11 mouse cellular contexts compared by ENCODE assay signal in genomic region chr3:40058719-40059420, GRCm38 (mm10).
A peak's percentile ranks its signal among the peaks of the same experiment; 100 is the strongest.
DNase-seq lines count a peak whose midpoint lies in the region; ATAC-seq and TF ChIP-seq lines count a peak whose summit lies in the region.
"Had no signal": no experiment of that assay in that cellular context is flagged by ENCODE, and none has a peak within 500 bp of the region (broad histone marks: within the 10 kb centered on the region; RNA-seq: fewer than 3 reads in every experiment).

No protein-coding gene starts in this region.

- DNase-seq in kidney, postnatal 0 days (ENCODE audit: low spot score): peak; percentile 90
- DNase-seq in kidney, adult 18-20 months: no peak
- peak; percentile 37 for DNase-seq in NIH3T3 (ENCODE audit: low read depth)
- no peak for DNase-seq in embryonic facial prominence, embryonic 10.5 days (ENCODE audit: low spot score)
- DNase-seq in mesoderm, embryonic 11.5 days (ENCODE audit: low read depth, low spot score): peak; percentile 10
- DNase-seq in heart, adult 8-10 months (ENCODE audit: low spot score): no peak
- no peak for DNase-seq in T-cell, adult 2 months (ENCODE audit: low spot score)
- DNase-seq: heart, postnatal 4 days; thymus, postnatal 14 days had no signal

- peak overlapping the region; percentile 38 for H3K4me2 ChIP-seq in kidney, postnatal 0 days (ENCODE audit: low read length)
- H3K4me2 ChIP-seq: forebrain, embryonic 15.5 days had no signal

- H3K4me3 ChIP-seq in kidney, postnatal 0 days (replicated peaks; ENCODE audit: low read depth, low read length): no peak overlapping the region
- H3K4me3 ChIP-seq in embryonic facial prominence, embryonic 10.5 days: no peak overlapping the region
- H3K4me3 ChIP-seq: forebrain, embryonic 15.5 days had no signal

- TF ChIP-seq CTCF in kidney, postnatal 0 days (IDR thresholded peaks at IDR 0.05; ENCODE audit: low read depth): no peak

- H3K36me3 ChIP-seq in kidney, postnatal 0 days (ENCODE audit: insufficient read depth, low read length): no peaks in the 10 kb centered on the region
- H3K36me3 ChIP-seq in embryonic facial prominence, embryonic 10.5 days (replicated peaks): no peaks in the 10 kb centered on the region
- H3K36me3 ChIP-seq: forebrain, embryonic 15.5 days had no signal

- no peaks in the 10 kb centered on the region for H3K4me1 ChIP-seq in kidney, postnatal 0 days (replicated peaks; ENCODE audit: insufficient read depth, low read length)
- H3K4me1 ChIP-seq in embryonic facial prominence, embryonic 10.5 days: no peaks in the 10 kb centered on the region

- no peaks in the 10 kb centered on the region for H3K27me3 ChIP-seq in kidney, postnatal 0 days (ENCODE audit: insufficient read depth, low read length)
- no peaks in the 10 kb centered on the region for H3K27me3 ChIP-seq in embryonic facial prominence, embryonic 10.5 days (replicated peaks; ENCODE audit: low read depth, poor library complexity, severe bottlenecking)
- H3K27me3 ChIP-seq: forebrain, embryonic 15.5 days had no signal

- WGBS in kidney, postnatal 0 days: 37% methylated on average over 16 of the region's 16 CpGs
- WGBS in embryonic facial prominence, embryonic 10.5 days: 85% methylated on average over 16 of the region's 16 CpGs

- no peaks in the 10 kb centered on the region for H3K9me3 ChIP-seq in kidney, postnatal 0 days (replicated peaks; ENCODE audit: low read length)
- H3K9me3 ChIP-seq in embryonic facial prominence, embryonic 10.5 days: no peaks in the 10 kb centered on the region
- H3K9me3 ChIP-seq: forebrain, embryonic 15.5 days had no signal

- ATAC-seq in kidney, postnatal 0 days (replicated peaks; ENCODE audit: low FRiP score, low read depth): no peak
- ATAC-seq: activated CD4-positive, CD25-positive, alpha-beta regulatory T cell, adult 4 months; forebrain, embryonic 15.5 days had no signal

- H3K9ac ChIP-seq in kidney, postnatal 0 days (ENCODE audit: low read depth, low read length): no peak overlapping the region
- H3K9ac ChIP-seq: forebrain, embryonic 15.5 days had no signal

- peak overlapping the region; percentile 5; the same call in 1 of the 2 replicates for H3K27ac ChIP-seq in kidney, postnatal 0 days
- peak overlapping the region; percentile 30; the same call in 1 of the 2 replicates for H3K27ac ChIP-seq in embryonic facial prominence, embryonic 10.5 days (replicated peaks)
- H3K27ac ChIP-seq: forebrain, embryonic 15.5 days had no signal

Comparison
In these comparisons a context has a peak if more than half of its experiments do, and no peak if none do; other contexts are left out.
1. DNase-seq: peak in kidney, postnatal 0 days (single experiment), NIH3T3 (single experiment) and mesoderm, embryonic 11.5 days (single experiment); none in kidney, adult 18-20 months (single experiment), embryonic facial prominence, embryonic 10.5 days (single experiment), heart, adult 8-10 months (single experiment) and T-cell, adult 2 months (single experiment).